Mouse (Mus musculus) induced T-regulatory cell, adult 2 months (primary cell): ENCODE data around the gene Vcp.
A peak's percentile ranks its signal among the peaks of the same experiment; 100 is the strongest.

ENCODE experiments used
- DNase-seq: peaks from one replicate; pipeline ENCODE4 v3.0.0-alpha.2; 2012; ENCODE audit warnings: low read depth

Gene Vcp

DNA sequence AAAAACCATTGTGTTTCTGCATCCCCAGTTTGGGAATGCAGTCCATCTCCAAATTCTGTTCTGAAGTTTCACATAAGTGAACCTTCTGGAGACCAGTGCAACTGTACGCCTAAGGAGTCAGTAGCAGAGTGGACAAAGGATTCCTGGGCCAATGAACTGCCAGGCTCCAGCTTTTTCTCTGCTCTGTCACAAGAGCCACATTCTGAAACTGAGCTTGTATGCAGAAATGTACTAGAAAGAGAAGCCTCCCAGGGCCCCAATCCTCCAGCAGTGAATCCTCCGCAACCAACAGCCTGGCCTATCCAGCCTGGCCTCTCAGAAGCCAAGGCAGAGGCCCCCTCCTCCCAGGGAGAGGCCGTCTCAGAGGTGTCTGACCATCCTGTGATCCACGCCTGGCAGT lies 27.4 kb downstream of the Vcp start:
- DNase-seq = no peak

DNA sequence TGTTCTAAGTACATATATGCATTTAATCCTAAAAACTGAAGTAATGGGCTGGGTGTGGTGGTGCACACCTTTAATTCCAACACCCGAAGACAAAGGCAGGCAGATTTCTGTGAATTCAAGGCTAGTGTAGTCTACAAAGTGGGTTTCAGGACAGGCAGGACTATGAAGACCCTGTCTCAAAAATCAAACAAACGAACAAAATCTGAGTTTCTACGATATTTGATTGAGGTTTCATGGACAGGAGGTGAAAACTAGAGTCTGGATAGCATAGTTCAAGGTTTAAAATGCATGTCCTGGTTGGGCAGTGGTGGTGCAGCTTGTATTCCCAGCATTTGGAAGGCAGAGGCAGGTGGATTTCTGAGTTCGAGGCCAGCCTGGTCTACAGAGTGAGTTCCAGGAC lies 31.0 kb downstream of the Vcp start, which contains the start of gene 1700022I11Rik:
Gene 1700022I11Rik, plus strand, starts transcription at position 301 of the 400 bp plus-strand sequence.
- no peak for DNase-seq

DNA sequence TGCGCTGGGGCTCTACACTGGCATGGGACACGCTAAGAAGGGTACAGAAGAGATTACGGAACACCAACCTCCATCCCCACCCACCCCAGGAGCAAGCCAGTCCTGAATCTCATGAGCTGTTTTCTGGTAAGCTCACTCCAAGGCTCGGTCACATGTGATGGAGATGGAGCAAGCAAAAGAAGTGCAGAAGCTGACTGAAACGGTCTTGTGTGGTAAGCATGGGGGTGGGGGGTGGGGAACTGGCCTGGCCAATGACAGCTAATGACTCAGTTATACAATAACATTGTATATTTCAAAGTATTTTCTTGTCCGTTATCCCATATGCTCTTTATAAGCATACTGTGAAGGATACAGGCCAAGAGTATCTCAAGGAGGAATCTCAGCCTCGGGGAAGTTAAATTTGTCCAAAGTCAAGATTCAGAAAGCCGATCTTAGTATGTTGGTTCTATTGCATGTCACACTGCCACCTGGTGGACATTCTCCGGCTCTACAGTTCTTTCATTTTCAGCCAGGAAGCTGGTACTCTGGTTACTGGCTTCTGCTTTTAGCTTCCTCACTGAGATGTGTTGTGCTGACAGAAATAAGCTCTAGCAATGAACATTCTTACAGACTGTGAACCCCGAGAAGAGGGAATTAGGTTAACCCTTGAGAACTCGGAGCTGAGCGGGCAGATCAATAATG lies 35.1 kb downstream of the Vcp start:
- peak; percentile 90 for DNase-seq

DNA sequence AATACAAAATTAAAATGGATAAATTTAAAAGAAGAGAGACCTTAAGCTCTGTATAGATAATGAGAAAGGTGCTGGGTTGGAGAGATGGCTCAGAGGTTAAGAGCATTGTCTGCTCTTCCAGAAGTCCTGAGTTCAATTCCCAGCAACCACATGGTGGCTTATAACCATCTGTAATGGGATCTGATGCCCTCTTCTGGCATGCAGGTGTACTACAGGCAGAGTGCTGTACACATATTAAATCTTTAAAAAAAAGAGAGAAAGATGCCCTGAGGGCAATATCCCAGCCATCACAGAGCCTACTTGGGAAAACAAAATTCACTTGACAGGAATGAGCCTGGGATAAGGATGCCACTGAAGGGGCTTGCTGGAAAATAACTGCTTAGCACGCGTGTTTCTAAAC lies 36.8 kb downstream of the Vcp start:
- DNase-seq = peak; percentile 43

DNA sequence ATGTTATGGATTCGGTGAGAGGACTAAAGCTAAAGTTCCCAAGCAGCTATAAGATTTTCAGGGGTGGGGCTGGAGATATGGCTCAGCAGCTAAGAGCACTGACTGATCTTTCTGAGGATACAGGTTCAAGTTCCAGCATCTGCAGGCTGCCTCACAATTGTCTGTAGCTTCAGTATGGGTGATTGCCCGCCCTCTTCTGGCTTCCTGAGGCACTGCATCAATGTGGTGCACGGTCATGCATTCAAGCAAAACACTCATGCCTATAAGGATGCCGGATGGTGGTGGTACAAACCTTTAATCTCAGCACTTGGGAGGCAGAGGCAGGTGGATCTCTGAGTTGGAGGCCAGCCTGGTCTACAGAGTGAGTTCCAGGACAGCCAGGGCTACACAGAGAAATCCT lies 38.7 kb downstream of the Vcp start:
- DNase-seq = peak; percentile 81

DNA sequence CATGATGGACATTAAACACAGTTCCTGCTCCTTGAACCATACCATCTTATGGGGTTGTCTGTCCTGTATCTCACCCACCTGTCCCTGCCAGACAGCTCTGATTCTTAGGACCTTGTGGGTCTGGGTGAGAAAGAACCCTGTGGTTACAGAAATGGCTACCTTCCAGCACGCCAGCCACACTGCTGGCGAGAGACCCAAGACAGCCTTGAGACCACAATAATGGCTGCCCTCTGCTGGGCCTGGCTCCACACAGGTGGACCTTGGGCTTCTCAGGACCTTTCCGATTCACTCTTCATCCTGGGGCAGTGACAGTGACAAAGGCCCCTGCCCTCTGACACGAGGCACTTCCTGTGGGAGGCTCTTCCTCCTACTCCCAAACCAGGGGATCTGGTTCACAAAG lies 40.9 kb downstream of the Vcp start:
- DNase-seq = no peak

DNA sequence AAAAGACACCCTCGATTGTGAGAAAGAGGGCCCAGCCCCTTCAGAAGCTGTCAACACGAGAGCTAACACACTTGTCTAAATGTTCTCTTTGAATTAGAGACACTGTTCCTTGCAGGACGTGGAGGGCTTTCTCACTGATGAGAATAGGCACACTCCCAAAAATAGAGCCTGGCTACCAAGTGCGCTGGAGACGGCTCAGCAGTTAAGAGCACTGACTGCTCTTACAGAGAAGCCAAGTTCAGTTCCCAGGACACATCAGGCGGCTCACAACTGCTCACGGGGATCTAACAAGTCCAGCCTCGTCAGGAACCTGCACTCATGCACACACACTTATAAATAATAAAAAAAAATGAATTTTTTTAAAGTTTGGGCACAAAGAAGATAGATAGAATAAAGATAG lies 41.4 kb downstream of the Vcp start:
- no peak for DNase-seq

DNA sequence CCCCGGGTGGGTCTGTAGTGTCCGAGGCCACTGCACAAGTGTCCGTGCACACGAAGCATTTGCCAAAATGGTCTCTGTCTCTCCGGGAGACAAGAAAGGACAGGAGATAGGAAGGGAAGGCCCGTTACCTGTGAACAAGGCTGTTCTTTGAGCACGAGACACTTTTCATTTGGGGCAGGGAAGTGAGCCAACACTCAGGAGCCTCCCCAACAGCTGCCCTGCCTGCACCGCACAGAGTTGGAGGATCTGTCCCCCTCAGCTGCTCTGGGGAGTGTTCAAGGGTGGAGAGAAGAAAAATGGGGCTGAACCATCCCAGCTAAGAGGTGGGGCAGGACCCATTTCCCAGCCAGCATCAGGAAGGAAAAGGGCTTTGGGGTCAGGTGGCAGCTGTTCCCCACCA lies 42.3 kb downstream of the Vcp start:
- no peak for DNase-seq

DNA sequence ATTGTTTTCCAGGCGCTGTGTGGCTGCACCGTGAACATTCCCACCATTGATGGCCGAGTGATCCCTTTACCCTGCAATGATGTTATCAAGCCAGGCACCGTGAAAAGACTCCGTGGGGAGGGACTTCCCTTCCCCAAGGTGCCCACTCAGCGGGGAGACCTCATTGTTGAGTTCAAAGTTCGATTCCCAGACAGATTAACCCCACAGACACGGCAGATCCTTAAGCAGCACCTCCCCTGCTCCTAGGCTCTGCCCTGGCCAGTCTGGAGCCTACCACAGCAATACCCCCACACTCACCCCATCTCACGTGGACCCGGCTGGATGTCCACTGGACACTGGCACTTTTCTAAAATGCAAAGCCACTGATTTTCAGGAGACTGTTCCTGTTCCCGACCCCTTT lies 43.0 kb downstream of the Vcp start:
- no peak for DNase-seq

DNA sequence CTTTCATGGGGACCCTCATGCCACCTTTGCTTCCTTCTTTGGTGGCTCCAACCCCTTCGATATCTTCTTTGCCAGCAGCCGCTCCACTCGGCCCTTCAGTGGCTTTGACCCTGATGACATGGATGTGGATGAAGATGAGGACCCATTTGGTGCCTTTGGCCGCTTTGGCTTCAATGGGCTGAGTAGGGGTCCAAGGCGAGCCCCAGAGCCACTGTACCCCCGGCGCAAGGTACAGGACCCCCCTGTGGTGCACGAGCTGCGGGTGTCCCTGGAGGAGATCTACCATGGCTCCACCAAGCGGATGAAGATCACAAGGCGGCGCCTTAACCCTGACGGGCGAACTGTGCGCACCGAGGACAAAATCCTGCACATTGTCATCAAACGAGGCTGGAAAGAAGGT lies 43.7 kb downstream of the Vcp start:
- no peak for DNase-seq

DNA sequence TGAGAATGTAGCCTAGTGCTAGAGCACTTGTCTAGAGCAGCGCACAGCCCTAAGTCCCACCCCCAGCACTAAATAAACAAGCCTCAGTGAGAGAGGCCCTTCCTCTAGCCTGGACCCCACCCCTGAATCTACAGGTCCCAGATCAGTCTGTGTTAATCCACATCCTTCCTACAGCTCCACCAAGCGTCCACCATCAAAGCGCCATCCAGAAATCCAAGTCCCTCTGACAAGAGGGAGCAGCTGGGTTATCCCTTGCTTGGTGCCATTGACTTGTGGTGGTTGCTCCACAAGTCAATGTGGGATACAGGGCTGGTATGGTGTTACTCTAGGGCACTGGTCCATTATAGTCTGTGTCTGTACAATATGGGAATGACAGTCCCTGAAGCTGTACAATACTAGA lies 45.1 kb downstream of the Vcp start:
- DNase-seq = no peak

DNA sequence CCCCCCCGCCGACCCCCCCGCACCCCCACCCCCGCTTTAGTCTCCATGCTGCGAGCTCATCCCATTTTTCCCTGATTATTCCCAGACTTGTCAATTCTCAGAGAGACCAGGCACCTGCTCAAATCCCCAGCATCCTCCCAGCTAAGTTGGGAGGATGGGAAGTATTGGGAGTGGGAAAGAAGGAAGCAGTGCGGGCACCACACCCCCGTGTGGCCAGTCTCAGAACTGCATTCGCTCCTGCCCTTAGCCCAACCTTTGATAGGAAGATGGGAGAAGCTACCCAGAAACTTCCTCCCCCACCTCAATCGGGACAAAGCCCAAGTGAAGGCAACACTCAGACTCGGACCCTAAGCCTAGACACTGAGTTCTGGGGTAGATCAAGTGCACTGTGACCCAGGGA lies 46.0 kb downstream of the Vcp start:
- peak; percentile 62 for DNase-seq

DNA sequence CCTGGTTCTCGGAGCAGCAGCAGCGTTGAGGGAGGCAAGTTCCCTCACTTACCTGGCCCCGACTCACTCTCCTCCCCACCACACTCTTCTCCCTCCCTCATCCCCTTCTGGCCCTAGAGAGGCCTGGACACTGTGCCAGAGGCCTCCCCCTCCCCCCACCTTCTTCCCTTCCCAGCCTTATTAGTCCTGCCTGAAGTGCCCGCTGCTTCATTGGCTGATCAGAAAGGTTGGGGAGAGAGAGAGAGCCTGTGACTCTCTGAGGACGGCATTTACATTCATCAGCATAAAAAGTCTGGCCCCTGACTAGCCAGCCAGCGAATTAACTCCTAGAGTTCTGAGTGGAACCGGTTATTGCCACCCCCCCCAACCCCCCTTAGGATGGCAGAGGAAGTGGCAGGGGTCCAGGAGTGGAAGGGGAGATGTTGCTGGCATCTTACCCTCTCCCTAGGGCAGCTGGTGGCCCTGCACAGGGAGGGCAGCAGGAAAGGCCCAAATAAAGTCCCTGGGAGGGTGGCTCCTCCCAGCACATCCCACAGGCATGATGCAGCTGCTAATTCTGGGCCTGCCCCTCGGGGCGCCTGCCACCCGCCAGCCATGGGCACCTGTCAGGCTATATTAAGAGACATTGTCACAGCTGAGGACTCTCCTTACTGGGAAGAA lies 46.7 kb downstream of the Vcp start:
- DNase-seq = no peak

DNA sequence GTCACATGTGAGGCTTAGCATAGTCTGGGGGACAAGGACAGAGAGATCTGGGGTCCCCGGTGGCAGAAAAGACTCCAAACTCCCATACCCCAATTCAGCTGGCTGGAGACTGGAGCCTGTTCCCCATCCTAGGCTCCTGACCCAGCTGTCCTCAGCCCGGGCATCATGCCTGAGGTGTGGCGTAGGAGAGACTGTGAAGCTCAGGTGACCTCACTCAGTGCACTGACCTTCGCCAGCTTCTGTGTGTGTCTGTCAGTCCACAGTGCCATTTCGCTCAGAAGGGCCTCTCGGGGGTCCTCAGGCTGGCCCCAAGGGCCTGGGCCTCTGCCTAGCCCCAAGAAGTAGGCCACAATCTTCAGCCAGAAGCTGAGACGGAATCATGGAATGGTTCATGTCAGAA lies 47.7 kb downstream of the Vcp start:
- DNase-seq = no peak

DNA sequence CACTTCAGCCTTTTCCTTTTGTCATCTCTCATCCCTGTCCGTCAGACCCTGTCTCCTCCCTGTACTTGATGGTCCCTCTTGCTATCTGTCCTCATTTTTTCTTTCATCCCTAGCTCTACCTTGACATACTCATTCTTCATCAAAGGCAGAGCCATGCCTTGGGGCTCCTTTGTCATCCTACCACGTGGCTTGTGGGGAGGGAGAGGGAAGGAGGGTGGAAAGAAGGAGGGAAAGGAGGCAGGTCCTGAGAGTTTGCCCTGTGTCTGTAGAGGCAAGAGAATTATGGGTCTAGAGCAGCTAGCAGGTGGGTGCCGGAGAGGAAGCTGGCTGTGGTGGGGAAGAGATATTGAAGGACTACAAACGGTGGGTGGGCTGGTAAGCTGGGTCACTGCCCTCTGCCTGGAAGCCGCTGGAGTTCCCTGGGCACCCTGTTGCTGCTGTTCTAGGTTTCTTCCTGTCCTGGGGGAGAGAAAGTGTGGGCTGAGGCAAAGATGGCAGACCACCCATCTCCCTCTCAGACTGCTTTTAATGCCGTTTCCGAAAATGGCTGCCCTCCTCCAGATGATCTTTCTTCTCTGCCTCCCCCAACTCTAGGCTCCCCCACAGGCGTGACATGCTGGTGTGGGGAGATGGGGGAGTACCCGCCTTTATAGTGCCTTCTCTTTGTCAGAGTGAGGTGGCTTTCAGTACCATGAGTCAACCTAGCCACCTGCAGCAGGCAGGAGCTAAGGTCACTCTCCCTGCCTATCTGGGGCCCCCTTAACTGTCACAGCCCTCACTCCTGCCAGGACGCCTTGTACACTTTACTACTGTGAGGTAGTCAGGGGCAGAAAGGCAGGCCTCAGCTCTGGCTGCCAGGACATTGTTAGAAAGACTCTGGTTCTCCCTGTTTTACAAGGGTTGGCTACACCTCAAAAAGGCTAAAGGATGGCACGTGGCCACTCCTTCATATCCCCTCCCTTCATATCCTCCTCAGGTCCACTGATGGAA lies 48.8 kb downstream of the Vcp start:
- peak; percentile 21 for DNase-seq

DNA sequence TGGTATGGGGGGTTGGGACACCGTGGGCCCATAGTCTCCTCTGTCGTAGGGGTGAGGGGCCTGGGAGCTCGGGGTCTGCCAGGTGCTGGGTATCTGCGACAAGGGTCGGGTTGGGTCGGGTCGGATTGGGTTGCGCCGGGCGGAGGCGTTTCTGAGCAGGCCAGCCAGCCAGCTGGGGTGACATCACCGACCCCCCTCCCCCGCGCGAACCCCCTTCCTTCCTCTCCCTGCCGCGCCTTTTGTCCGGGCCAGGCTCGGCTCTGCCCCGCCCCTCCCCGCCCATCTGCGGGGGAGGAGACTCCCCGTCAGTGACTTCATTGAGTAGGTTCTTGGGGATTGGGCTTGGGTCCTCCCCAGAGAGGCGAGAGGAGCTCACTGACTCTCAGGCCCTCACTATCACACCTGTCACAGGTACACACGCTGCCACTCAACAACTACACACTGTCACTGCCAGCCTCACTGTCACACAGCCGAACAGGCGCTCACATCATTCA lies 50.2 kb downstream of the Vcp start:
- peak; percentile 95 for DNase-seq

DNA sequence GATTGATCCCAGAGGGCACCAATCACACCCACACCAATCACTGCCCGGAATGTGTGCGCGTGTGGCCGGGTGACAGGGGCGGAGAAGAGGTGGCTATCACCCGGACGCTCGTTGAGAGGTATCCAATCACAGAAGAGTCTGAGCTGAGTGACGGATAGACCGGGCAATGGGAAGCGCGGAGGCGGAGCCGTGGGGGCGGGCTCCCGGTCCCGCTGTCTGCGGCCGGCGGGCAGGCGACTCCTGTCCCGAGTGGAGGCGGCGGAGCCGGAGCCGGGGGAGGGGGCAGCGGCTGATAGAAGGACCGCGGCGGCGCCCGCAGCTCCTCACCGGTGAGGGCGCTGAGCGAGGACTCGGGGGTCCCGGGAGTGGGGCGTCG lies 50.6 kb downstream of the Vcp start, which contains the start of gene Dnajb5:
Gene Dnajb5, plus strand, starts transcription at position 139 of the 376 bp plus-strand sequence.
- peak; percentile 97 for DNase-seq

DNA sequence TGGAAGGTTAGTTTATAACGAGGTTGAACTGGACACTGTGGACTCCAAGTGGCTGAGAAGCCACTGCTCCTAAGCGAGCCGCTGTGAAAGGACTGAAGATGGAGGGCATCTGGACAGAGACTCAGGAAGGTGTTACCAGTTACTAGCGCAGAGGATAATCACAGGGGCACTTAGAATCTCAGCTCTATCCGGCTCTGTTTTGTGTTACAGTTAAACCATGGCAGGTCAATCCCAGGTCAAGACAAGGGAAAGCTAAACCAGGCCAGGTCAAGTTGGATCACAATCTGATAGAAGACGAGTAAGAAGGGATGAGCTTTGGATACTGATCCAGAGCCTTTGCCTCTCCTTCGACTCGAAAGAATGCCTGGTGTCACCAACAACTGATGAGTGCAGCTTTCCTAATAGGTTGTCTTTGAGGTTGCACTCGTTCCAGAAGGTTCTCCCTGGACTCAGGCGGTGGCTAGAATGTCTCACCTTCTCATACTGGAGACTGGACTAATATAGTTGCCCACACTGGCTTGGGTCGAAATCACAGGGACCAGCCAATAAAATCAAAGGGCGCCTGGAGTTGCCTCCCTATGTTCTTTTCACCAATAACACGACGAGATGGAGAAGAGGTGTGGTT lies 51.1 kb downstream of the Vcp start:
- no peak for DNase-seq

DNA sequence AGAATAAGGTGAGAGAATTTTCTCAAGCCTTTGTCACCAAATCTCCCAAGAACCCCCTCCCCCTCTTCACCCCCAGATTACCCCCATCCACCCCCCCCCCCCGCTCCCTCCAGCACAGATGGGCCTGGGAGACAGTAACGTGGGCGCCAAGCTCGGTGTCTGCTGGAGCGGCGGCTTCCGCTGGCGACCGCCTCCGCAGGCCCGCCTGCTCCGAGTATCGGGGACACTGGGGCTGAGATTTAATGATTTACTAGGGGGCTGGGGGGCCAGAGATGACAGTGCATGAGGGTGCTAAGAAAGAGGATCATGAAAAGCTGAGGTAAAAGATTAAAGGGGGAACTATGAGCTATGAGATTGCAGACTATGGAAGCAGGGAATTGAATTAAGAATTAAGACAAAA lies 51.8 kb downstream of the Vcp start:
- DNase-seq = no peak

DNA sequence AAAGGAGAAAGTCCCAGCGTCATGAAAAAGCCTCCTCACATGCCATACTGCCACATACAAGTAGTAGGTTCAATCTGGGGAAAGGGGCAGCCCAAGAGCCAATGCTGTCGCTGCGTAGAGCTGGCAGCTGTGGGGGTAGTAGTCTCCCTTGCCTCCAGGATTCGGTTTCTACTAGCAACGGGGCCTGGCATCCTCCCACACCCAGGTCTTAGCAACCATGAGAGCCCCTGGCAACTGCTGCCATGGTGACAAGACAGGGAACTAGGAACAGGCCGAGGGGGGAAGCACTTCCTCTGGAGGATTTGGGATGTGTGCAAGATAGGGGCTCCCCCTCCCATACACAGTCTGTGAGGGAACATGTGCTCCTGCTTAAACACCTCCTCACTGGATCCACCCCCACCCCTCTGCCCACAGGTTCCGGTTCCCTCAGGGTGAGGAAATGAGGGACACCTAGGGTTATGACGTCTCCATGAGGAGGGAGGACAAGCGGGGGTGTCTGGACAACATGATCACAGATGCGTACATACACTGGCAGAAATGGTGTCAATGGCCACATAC lies 53.5 kb downstream of the Vcp start:
- peak; percentile 56 for DNase-seq

DNA sequence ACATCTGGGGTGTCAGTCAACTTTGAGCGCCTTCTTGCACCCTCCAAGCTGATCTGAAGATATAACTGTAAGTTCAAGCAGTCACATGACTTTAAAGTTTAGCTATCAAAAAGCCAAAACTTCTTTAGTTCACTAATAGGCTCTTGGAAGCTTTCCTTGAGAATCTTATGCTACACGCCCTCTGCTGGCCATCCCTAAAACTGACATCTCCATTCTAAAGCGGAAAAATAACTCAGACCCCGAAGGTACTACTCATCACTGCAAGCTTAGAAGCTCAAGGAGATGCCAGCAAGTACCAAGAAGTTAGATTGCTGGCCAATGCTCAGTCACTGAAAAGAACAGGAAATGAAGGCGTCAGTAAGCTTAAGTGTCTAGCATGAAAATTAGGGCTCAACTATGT lies 54.4 kb downstream of the Vcp start:
- DNase-seq = peak; percentile 76

DNA sequence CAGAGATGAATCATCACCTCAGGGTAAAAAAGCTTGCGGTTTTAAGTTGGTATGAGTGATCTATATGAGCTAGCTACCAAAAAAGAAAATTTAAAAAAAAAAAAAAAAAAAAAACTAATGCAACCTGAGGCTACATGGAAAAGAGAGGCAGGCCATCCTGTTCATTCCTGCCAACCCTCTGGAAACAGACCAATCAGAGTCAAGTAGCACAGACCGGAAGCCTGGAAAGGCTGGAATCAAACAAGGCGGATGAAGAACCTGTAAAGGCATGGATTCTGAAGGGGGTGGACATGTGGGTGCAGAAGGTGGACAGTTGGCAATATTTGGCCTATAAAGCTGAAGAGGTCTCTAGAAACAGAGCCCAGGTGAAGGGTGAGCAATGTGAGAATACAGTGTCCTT lies 54.9 kb downstream of the Vcp start:
- no peak for DNase-seq
